Mouse (Mus musculus): ENCODE results near the gene Plagl1.
A peak's percentile ranks its signal among the peaks of the same experiment; 100 is the strongest.

Gene Plagl1

DNA sequence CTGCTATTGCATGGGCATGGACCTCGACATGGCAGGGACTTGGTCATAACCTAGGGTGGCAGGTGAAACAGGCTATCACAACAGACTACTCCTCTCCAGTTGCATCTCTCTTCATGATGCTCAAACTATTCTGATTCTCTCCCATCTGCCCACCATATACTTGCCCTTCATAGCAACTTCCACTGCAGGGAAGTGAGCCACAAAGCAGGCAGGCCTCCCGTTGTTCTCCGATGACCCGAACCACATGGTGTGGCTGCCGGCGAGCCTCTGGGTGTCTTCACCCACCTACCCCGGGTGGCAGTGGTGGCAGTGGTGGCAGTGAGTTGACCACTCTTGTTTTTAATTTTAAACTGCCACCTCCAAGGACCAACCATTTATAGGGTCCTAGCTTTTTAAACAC, 75.4 kb downstream of the Plagl1 start:
- no peak for DNase-seq

DNA sequence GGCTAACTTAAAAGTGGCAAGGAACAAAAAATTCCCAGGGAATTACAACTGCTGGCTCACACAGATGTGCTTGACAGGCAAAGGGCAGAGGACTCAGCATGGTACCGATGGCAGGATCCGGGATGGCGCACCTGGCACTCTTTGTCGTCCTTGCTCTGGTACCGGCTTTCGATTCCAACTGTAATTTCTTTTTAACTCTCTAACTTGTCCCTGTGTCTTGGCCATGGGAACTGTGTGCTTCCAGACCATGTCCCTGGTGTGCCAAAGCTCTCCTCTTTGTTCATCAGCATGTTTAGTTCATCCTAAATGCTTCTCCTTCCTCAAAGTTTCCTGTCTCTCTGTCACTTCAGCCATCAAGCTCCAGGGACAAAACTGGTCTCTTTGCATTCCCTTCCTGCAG, 77.6 kb downstream of the Plagl1 start:
- no peak for DNase-seq

DNA sequence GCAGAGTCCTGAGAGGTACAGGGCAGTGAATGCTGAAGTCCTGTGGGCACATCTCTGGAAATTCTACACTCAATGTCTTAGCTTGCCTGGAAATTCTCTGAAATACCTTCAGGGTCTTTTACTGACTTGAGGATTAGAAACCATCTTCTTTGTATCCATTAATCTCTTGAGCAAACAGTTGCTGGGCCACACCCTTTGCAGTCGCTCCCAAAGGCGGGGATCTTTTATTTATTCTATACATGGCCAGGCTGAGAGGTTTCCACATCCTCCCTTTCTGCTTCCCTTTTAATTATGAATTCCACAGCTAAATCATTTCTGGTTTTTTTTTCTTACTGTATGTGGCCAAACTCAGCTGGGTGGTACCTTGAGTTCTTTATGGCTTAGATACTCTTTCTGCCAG, 80.1 kb downstream of the Plagl1 start:
- DNase-seq: no peak

DNA sequence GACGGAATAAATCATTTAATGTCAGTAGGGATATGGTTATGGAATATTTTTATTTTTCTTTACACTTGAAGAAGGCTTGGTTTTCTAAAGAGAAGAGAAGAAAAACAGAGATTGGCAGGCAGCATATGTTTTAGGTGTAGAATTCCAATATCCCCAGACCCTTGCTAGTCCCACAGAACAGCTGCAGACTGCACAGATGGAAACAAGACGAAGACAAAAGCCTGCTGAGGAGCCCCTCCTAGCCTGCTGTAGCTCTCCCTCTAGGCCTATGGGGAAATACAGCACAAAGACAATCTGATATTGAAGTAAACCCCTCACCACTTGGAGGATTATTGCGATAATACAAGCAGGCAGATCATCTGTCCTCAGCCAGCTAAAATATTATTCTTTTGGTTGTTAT, 90.1 kb downstream of the Plagl1 start:
- DNase-seq: no peak

DNA sequence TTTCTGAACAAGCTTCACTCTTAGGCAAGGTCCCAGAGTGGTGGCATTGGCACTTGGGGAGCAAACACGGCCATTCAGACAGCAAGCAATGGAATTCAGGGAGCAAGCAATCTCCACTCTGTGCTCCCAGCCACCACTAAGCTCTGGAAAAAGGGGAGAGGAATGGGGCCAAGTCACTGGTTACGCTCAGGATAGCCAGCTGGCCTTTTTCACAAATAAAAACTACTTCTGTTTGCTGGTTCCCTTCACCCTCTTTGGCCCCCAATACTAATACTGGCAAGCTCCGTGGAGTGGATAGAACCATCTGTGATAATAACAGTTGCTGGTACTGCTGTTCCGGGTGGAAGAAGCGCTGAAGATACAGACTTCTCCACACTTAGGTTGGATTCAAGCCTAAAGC, 91.0 kb downstream of the Plagl1 start:
- DNase-seq: peak; percentile 22

DNA sequence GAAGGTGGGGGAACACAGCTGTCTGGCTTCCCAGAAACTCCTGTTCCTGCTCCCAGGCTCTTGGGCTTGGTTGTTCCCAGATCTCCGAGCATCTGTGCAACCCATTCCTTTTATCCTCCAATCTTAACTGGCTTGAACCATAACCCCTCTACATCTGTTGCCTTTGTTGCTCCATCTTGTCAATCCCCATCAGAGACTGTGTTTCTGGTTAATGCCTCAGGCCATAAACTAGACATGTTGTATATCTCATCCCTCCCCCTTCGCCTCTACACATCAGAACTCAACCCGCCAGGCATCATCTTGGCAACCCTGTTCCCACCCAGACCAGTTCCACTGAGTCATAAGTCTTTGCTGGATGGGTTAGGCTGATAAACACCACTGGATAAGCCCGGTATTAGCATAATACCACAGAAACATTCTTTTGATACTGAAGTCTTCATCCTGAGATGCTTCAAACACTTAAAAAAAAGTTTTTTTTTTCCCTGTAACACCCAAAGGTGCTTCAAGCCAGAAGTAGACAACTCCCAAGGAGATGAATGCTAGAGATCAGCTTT, 92.6 kb downstream of the Plagl1 start:
- DNase-seq: no peak

DNA sequence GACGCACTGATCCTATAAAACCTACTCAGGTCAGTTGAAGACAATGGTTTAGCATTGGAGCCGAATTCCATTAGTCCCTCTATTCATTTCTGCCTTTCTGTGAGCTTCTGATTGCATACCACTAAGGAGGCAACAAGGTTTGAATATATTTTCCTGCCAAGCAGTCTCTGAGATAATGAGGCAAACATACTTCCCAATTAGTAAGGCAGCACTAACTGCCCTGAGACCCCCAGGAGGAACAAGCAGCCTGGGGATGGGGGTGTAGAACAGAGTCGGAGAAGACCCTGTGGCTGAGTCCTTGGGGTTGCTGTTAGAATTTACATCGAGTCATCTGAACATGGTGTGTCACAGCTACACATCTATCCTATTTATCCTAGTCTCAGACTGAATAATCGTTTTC, 95.1 kb downstream of the Plagl1 start:
- DNase-seq: no peak

DNA sequence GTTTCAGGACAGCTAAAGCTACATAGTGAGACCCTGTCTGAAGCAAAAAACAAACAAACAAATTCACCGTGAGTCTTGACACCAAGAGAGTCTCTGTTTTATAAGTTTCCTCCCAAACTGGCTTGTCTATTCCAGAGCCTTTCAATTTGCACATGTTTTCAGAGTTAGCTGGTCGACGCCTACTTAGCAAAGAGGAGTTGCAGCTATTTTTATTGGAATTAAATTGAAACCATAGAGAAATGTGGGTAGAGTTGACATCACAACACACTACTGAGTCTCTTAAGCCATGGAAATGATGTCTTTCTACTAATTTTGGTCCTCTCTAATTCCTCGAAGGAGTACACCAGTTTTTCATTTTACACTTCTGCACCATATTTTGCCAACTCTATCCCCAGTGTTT, 100.6 kb downstream of the Plagl1 start:
- DNase-seq: no peak

DNA sequence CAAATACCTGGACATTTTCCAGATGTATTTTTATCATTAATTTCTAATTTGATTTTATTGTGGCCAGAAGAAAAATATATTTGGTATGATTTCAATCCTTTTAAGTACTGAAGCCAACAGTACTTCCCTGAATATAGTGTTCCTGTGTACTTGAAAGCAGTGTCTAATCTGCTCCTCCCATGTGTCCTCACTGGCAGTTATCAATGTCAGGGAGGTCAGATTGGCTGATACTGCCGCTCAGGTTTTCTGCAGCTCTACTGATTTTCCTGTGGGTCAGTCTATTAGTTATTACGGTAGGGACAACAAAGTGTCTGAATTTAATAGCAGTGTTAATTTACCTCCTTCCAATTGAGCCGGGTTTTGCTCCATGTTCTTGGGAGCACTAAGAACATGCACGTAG, 101.7 kb downstream of the Plagl1 start:
- DNase-seq: no peak

DNA sequence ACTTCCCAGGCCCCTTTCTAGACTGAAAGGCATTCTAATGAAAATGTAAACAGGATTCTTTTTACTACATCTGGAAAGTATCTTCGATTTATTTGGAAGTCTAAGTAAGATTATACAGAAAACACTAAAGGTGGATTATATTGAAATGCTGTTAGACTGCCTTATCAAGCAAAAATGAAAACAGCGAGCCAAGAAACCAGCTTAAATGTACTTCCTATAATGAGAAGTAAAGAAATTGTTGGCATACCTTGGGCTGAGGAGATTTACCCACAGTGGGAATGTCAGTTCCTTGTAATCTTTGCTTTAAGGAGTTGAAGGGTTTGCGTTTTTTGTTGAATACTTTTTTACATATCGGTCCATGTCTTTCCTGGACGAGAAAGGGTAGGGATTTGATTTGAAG, 108.2 kb downstream of the Plagl1 start:
- no peak for DNase-seq

DNA sequence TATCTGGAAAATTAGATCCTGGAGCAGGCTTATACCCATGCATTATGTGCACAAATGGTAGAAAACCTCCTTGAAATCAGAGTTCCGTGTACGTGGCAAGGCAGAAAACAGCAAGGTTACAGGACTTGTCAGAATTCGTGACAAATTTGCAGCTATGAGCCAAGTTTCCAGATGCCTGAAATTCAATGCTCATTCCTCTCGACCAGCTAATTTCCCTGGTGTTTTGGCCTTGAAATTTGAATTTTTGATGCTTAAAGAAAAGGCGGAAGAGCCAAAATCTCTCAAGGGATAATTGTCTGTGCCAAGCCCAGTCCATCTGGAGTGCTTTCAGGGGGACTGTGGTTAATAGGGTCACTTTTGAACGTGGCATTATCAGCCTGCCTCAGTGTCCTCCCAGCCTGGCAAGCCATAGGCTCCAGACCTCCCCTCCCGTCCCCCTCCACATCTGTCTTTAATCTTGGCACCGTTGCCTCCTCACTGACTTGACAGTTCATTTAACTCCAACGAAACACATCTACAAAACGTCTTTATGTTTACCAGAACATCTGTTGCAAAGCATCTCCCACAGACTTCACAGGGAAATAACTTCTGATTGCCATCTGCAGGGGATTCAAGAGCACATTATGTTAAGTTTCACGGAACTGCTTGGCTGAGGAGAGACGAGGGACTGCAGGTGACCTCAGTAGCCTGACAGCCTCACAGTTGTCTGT, 110.6 kb downstream of the Plagl1 start:
- DNase-seq: no peak

DNA sequence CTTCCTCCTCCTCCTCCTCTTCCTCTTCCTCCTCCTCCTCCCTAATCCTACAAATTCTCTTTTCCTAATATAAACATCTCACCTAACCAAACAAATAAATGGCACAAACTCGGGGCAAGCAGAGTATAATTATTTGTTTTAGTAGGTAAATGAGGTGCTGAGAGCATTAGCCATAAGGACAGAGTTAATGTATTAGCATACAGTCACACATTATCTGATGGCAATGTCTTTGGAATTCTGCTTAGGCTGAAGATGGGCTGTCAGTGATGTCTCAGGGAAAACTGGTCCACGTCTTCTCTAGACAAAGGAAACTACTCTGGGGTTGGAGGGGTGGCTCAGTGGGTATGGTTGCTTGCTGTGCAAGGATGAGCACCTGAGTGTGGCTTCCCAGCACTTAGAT, 111.2 kb downstream of the Plagl1 start:
- DNase-seq: no peak

DNA sequence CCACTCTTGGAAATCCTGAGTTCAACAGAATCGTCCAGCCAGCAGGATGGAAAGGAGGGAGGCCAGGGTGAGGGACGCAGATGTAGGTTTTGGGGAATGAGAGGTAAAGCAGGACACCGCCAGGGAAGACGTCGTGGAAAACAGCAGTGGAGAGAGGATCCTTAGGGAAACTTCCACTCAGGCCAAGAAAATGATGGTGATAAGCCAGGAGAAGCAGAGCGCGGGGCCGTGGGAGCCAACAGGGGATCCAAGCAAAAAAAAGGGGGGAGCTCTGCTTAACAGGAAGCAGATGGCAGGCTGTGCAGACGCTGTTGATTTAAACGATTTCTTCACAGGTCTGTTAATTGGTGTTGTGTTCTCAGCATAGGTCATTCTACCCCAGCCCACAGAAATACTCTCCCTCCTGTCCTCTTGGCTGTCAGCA, 112.5 kb downstream of the Plagl1 start:
- DNase-seq: no peak

DNA sequence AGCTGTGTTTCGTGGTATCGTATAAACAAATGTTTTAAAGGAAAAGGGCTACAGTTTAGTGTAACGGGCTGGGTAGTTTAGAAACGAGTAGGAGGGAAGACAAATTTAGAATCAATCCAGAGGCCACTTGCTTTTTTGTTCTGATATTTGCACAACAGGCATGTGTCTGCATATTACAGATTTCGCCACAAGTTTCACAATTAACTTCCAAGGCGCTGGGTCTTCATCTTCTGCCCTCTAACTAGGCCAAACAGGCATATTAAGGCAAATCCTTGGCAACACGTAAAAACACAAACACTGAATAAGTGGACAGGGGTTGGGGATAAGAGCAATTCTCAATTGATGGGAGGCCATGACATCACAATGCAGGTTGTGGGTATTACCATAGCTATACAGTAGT, 115.6 kb downstream of the Plagl1 start:
- no peak for DNase-seq

DNA sequence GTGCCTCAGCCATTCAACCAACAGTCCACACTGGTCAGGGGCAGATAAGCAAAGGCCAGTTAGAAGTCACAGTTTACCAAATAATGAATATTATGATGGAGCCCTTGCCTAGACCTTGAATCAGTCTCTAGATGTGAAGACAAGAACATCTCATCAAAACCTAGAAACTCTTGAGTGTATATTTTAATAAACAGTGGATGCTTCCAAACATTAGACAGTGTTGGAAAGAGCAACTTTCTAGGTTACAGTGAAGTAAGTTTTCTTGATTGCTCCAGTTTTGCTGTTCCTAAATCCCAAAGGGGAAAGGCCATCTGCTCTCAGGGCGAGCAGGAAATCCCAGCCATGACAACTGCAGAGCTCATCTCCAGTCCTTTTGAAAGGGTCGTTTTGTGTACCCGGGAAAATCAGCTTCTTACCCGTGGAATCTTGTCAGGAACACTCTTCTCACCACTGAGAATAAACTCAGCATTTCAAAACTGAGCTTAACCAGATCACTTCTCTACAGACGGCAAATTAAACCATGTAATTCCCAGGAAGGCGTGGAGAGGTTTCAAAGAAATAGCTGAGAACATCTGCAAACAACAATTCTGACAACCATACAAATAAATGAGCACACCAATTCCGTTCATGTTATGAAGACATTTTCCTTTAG, 117.8 kb downstream of the Plagl1 start, which contains the start of gene Zc2hc1b:
TSS of gene Zc2hc1b (minus strand) at position 51 of the 652 bp plus-strand sequence.
- DNase-seq: no peak

DNA sequence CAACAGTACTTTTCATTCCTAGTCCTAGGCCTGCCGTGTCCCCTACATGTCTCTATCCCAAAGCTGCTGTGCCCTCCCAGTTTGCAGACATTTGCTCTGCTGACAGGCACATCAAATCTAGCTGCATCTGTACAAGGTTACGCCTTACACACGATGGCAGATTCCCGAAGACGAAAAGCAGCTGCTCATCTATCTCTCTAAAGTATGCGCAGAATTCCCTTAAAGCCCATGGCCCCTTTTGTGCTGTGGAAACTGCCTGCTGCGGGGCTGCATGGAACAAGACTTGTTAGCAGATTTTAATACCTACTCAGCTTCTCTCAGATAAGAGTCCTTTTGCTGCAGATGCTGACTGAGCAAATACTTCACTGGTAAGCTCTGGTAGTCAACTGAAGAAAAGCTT, 119.9 kb downstream of the Plagl1 start:
- DNase-seq: no peak
